Mouse (Mus musculus): ENCODE measurements around the gene Scfd2.

- TF ChIP-seq POLR2A (IDR thresholded peaks at IDR 0.05; ENCODE audit: borderline replicate concordance, extremely low read depth, low read depth, low read length), result no peak
- TF ChIP-seq CTCF (IDR thresholded peaks at IDR 0.05; ENCODE audit: insufficient read depth, low read length), result no peak
These were observed 18.0 kb upstream of the Scfd2 start for GRCm38 (mm10) chr5:74549566-74549965.
